Mouse (Mus musculus): Measurements from ENCODE around the gene Zfp784.

GRCm38 (mm10) chr7:5060239-5060731 is 22.0 kb upstream of the Zfp784 start:
- TF ChIP-seq CTCF (conservative IDR thresholded peaks at IDR 0.05; ENCODE audit: insufficient read depth, insufficient read length, low read depth, low read length) (peak; percentile 89), POLR2A (IDR thresholded peaks at IDR 0.05; ENCODE audit: low read depth, low read length) (no peak)
